Comparison of ENCODE assay signal across 1 mouse cellular context in the genomic region with DNA sequence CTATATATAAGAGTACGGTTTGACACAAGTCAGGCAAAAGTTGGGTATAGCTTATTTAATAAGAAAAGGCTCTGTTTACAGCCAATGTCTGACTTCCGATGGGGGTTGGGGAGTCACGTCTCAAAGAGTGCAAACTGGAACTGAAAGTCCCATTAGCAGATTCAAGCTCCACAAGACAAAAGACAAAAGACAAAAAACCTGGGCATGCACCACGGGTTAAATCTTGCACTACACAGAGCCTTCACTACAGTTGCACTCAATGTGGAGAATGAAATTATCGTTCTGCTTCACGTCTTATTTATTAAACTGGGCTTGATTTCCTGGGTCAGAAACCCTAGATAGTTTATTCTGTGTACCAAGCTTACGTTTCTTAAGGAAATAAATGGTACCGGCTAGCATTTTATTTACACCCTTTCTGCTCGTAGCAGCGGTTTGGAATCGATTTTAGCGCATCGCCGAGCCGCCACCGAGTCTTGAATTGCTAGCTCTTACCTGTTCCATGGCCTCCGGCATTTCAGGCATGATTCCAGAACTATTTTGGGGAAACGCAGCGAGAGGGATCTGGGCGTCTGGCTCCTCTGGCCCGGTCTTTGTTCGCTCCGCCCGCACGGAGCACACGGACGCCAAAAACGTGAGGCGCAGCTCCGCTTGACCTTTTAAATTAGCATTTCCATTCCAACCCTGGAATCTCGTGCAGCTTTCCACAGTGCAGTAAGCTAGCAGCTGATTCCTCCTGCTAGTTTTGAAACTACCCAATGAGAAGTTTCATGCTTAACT.
TF ChIP-seq lines count a peak whose summit lies in the region.

No protein-coding gene starts in this region.

TF ChIP-seq in MEL, 35 proteins besides CTCF, POLR2A, EP300 and RAD21 (continued from another document):
- TF ChIP-seq POLR2AphosphoS2 (IDR thresholded peaks at IDR 0.05; ENCODE audit: low read length) (no peak), ELF1 (IDR thresholded peaks at IDR 0.05; ENCODE audit: low read depth, low read length) (peak; percentile 86), MYB (IDR thresholded peaks at IDR 0.05; ENCODE audit: low read depth, low read length) (no peak), MYC (IDR thresholded peaks at IDR 0.05; ENCODE audit: low read depth, low read length) (peak; percentile 56; the same call in 1 of the 2 replicates)
